Mouse (Mus musculus) MEL (cell line): ENCODE results near the gene Elmsan1. TPM values are rescaled to one million over a fixed set of nuclear protein-coding genes. Genes with fewer than 3 reads are reported as not detected.

Experiments
- DNase-seq: peaks from one replicate; pipeline ENCODE4 v3.0.0; 2011; ENCODE audit warnings: low read depth, low spot score
- H3K27ac ChIP-seq: 2 replicates; pipeline ENCODE4 v1.5.1; 2012; ENCODE audit warnings: low read depth, mild to moderate bottlenecking, control low read depth, low read length, moderate library complexity; ENCODE audit not compliant: control insufficient read depth
- H3K27me3 ChIP-seq, 2 experiments: fragments of 150-350 bp in 1 of 2; sonication (generic) in 1 of 2; 2 replicates each; pipeline ENCODE4 v1.6.1; 2012; ENCODE audit warnings: low read length in 2 of 2, mild to moderate bottlenecking in 2 of 2, improper control_type of control experiment in 1 of 2, moderate library complexity in 1 of 2; ENCODE audit not compliant: insufficient read depth in 2 of 2, control insufficient read depth in 1 of 2
- H3K36me3 ChIP-seq, 2 experiments: 2 replicates each; pipeline ENCODE4 v1.6.1; 2012 to 2014; ENCODE audit warnings: low read length in 2 of 2, improper control_type of control experiment in 1 of 2, inconsistent platforms in 1 of 2, mild to moderate bottlenecking in 1 of 2; ENCODE audit not compliant: insufficient read depth in 2 of 2, control insufficient read depth in 1 of 2
- H3K4me1 ChIP-seq, 2 experiments: fragments of 150-350 bp in 1 of 2; sonication (generic) in 1 of 2; 2 replicates each; pipeline ENCODE4 v1.6.1; 2012; ENCODE audit warnings: low read length in 2 of 2, improper control_type of control experiment in 1 of 2, mild to moderate bottlenecking in 1 of 2; ENCODE audit not compliant: insufficient read depth in 2 of 2, control insufficient read depth in 1 of 2
- H3K4me3 ChIP-seq, 2 experiments: fragments of 150-350 bp in 1 of 2; sonication (generic) in 1 of 2; 2 replicates each; pipeline ENCODE4 v1.5.1; 2012; ENCODE audit warnings: low read depth in 2 of 2, low read length in 2 of 2, mild to moderate bottlenecking in 2 of 2, moderate library complexity in 2 of 2, control low read depth in 1 of 2, improper control_type of control experiment in 1 of 2; ENCODE audit not compliant: control insufficient read depth in 1 of 2, insufficient read depth in 1 of 2
- H3K79me2 ChIP-seq: 2 replicates; pipeline ENCODE4 v1.6.1; 2012; ENCODE audit warnings: mild to moderate bottlenecking, low read length, moderate library complexity; ENCODE audit not compliant: control insufficient read depth, poor library complexity, insufficient read depth
- H3K9ac ChIP-seq: 2 replicates; pipeline ENCODE4 v1.6.1; 2012; ENCODE audit warnings: low read depth, mild to moderate bottlenecking, control low read depth, low read length, moderate library complexity; ENCODE audit not compliant: control insufficient read depth, poor library complexity, severe bottlenecking
- H3K9me3 ChIP-seq: fragments of 150-350 bp; sonication (generic); replicated peaks from 2 replicates; pipeline ENCODE4 v1.6.1; 2012; ENCODE audit warnings: mild to moderate bottlenecking, low read length, improper control_type of control experiment, moderate library complexity; ENCODE audit not compliant: insufficient read depth
- CHD1 ChIP-seq: IDR thresholded peaks from 2 replicates; pipeline ENCODE4 v1.6.1; 2012; ENCODE audit warnings: low read depth, mild to moderate bottlenecking, inconsistent platforms, low read length, improper control_type of control experiment
- CHD2 ChIP-seq: IDR thresholded peaks from 2 replicates; pipeline ENCODE4 v1.6.1; 2011; ENCODE audit warnings: low read length, improper control_type of control experiment
- CTCF ChIP-seq, 3 experiments: IDR thresholded peaks in 2 of 3; conservative IDR thresholded peaks in 1 of 3; 2 replicates each; pipeline ENCODE4 v1.5.1; 2011 to 2012; ENCODE audit warnings: low read length in 3 of 3, low read depth in 2 of 3, mild to moderate bottlenecking in 2 of 3, improper control_type of control experiment in 1 of 3, inconsistent platforms in 1 of 3, mixed read lengths in 1 of 3, moderate library complexity in 1 of 3; ENCODE audit not compliant: control insufficient read depth in 1 of 3, insufficient read depth in 1 of 3, poor library complexity in 1 of 3, severe bottlenecking in 1 of 3
- E2F4 ChIP-seq: IDR thresholded peaks from 2 replicates; pipeline ENCODE4 v1.6.1; 2011; ENCODE audit warnings: low read depth, low read length, improper control_type of control experiment, borderline replicate concordance
- EP300 ChIP-seq, 2 experiments: IDR thresholded peaks; 2 replicates each; pipeline ENCODE4 v1.6.1; 2011; ENCODE audit warnings: improper control_type of control experiment in 2 of 2, low read length in 2 of 2, low read depth in 1 of 2, mild to moderate bottlenecking in 1 of 2
- ETS1 ChIP-seq: IDR thresholded peaks from 2 replicates; pipeline ENCODE4 v1.6.1; 2012; ENCODE audit warnings: low read depth, mild to moderate bottlenecking, inconsistent platforms, low read length, improper control_type of control experiment, moderate library complexity
- GABPA ChIP-seq: IDR thresholded peaks from 2 replicates; pipeline ENCODE4 v1.6.1; 2012; ENCODE audit warnings: low read depth, mild to moderate bottlenecking, inconsistent platforms, low read length, improper control_type of control experiment, moderate library complexity
- HCFC1 ChIP-seq: IDR thresholded peaks from 2 replicates; pipeline ENCODE4 v1.6.1; 2012; ENCODE audit warnings: low read depth, mild to moderate bottlenecking, inconsistent platforms, low read length, improper control_type of control experiment, moderate library complexity
- JUND ChIP-seq: IDR thresholded peaks from 2 replicates; pipeline ENCODE4 v1.6.1; 2011; ENCODE audit warnings: low read depth, mild to moderate bottlenecking, improper control_type of control experiment, low read length
- MAFK ChIP-seq: IDR thresholded peaks from 2 replicates; pipeline ENCODE4 v1.6.1; 2011; ENCODE audit warnings: low read depth, mild to moderate bottlenecking, low read length, improper control_type of control experiment, borderline replicate concordance
- MAX ChIP-seq: IDR thresholded peaks from 2 replicates; pipeline ENCODE4 v1.6.1; 2011; ENCODE audit warnings: low read length, improper control_type of control experiment
- MAZ ChIP-seq: IDR thresholded peaks from 2 replicates; pipeline ENCODE4 v1.6.1; 2012; ENCODE audit warnings: low read depth, mild to moderate bottlenecking, inconsistent platforms, low read length, improper control_type of control experiment
- MEF2A ChIP-seq: IDR thresholded peaks from 2 replicates; pipeline ENCODE4 v1.6.1; 2014; ENCODE audit warnings: low read depth, mild to moderate bottlenecking, inconsistent platforms, low read length, improper control_type of control experiment; ENCODE audit not compliant: poor library complexity, insufficient replicate concordance, severe bottlenecking; ENCODE audit errors: extremely low read depth
- MXI1 ChIP-seq: IDR thresholded peaks from 2 replicates; pipeline ENCODE4 v1.6.1; 2011; ENCODE audit warnings: mild to moderate bottlenecking, low read depth, low read length, improper control_type of control experiment
- MYB ChIP-seq: IDR thresholded peaks from 2 replicates; pipeline ENCODE4 v1.6.1; 2011; ENCODE audit warnings: mild to moderate bottlenecking, low read depth, low read length, improper control_type of control experiment
- MYC ChIP-seq: IDR thresholded peaks from 2 replicates; pipeline ENCODE4 v1.6.1; 2011; ENCODE audit warnings: low read depth, mild to moderate bottlenecking, low read length, improper control_type of control experiment, moderate library complexity
- NRF1 ChIP-seq: IDR thresholded peaks from 2 replicates; pipeline ENCODE4 v1.6.1; 2014; ENCODE audit warnings: low read depth, mild to moderate bottlenecking, inconsistent platforms, low read length, improper control_type of control experiment, moderate library complexity; ENCODE audit not compliant: poor library complexity, insufficient read depth, severe bottlenecking
- POLR2A ChIP-seq, 2 experiments: IDR thresholded peaks; 2 replicates each; pipeline ENCODE4 v1.6.1; 2011 to 2012; ENCODE audit warnings: low read length in 2 of 2, mild to moderate bottlenecking in 2 of 2, control low read depth in 1 of 2, improper control_type of control experiment in 1 of 2, low read depth in 1 of 2, moderate library complexity in 1 of 2; ENCODE audit not compliant: control insufficient read depth in 1 of 2, insufficient read depth in 1 of 2, poor library complexity in 1 of 2
- POLR2AphosphoS2 ChIP-seq: IDR thresholded peaks from 2 replicates; pipeline ENCODE4 v1.6.1; 2011; ENCODE audit warnings: low read length, improper control_type of control experiment
- RAD21 ChIP-seq: IDR thresholded peaks from 2 replicates; pipeline ENCODE4 v1.6.1; 2011; ENCODE audit warnings: mild to moderate bottlenecking, low read depth, low read length, improper control_type of control experiment
- RCOR1 ChIP-seq: IDR thresholded peaks from 2 replicates; pipeline ENCODE4 v1.6.1; 2012; ENCODE audit warnings: low read depth, mild to moderate bottlenecking, inconsistent platforms, low read length, improper control_type of control experiment
- SIN3A ChIP-seq: IDR thresholded peaks from 2 replicates; pipeline ENCODE4 v1.6.1; 2012; ENCODE audit warnings: low read length, improper control_type of control experiment, inconsistent platforms
- SMC3 ChIP-seq: IDR thresholded peaks from 2 replicates; pipeline ENCODE4 v1.6.1; 2011; ENCODE audit warnings: low read depth, low read length, improper control_type of control experiment
- TAL1 ChIP-seq: IDR thresholded peaks from 2 replicates; pipeline ENCODE4 v1.6.1; 2012; ENCODE audit warnings: mild to moderate bottlenecking, inconsistent platforms, low read length, moderate library complexity, mixed read lengths
- TBP ChIP-seq: IDR thresholded peaks from 2 replicates; pipeline ENCODE4 v1.8.0; 2011; ENCODE audit warnings: low read depth, low read length, improper control_type of control experiment
- TCF12 ChIP-seq: IDR thresholded peaks from 2 replicates; pipeline ENCODE4 v1.6.1; 2014; ENCODE audit warnings: low read depth, mild to moderate bottlenecking, inconsistent platforms, low read length, improper control_type of control experiment, moderate library complexity
- UBTF ChIP-seq: IDR thresholded peaks from 2 replicates; pipeline ENCODE4 v1.6.1; 2012; ENCODE audit warnings: low read depth, mild to moderate bottlenecking, inconsistent platforms, low read length, improper control_type of control experiment, moderate library complexity, borderline replicate concordance; ENCODE audit not compliant: insufficient read depth
- USF2 ChIP-seq, 2 experiments: IDR thresholded peaks; 2 replicates each; pipeline ENCODE4 v1.6.1; 2011 to 2012; ENCODE audit warnings: improper control_type of control experiment in 2 of 2, low read length in 2 of 2, borderline replicate concordance in 1 of 2, inconsistent platforms in 1 of 2, low read depth in 1 of 2, mild to moderate bottlenecking in 1 of 2; ENCODE audit not compliant: insufficient read depth in 1 of 2
- ZC3H11A ChIP-seq: IDR thresholded peaks from 2 replicates; pipeline ENCODE4 v1.6.1; 2012; ENCODE audit warnings: low read depth, mild to moderate bottlenecking, inconsistent platforms, low read length, improper control_type of control experiment
- polyA plus RNA-seq, 2 experiments: library from polyadenylated mRNA; stranded (reverse) in 1 of 2; unstranded in 1 of 2; fragments of >175 nt in 1 of 2; fragments of >200 nt in 1 of 2; gene quantifications; 2 replicates each; pipeline versions ENCODE4 v1.2.1 to v1.2.4; 2012; ENCODE audit warnings: low replicate concordance in 2 of 2, low read depth in 1 of 2; ENCODE audit not compliant: insufficient read length in 2 of 2, insufficient read depth in 1 of 2, missing spikeins in 1 of 2
- total RNA-seq: library from RNA; depleted of rRNA; stranded (reverse); fragments of 300-350 nt; gene quantifications from 2 replicates; pipeline ENCODE4 v1.2.3, GENCODE M21; 2012

Elmsan1 gene
- total and polyA plus RNA-seq, 3 experiments, result 7.7 to 25.3 TPM; not detected in 1

- DNase-seq, result peak; percentile 79
Measured at GRCm38 (mm10) chr12:84192741-84193641, 25.7 kb downstream of the Elmsan1 start.

DNA sequence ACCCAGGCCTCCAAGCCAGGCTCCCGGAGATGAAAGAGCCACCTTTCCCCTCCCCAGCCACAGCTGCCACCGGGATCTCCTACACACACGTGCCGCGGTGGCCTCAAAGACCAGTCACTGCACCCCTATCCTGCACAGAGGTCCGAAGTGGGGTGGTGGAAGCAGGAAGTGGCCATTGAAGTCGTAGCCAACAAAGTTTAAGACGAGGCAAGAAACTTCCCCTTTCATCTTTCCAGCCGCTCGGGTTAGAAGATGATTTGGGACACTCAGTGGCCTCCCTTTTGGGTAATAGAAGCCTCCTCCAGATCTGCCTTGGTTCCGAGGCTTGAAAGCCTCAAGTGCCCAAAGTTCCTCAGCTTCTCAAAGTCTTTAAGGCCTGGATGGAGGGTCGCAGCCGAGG is 26.4 kb downstream of the Elmsan1 start:
- Histone ChIP-seq H3K4me1 (peaks cover 9 to 34% of the 10 kb centered on the region in 2 experiments), H3K9me3 (no peaks in the 10 kb centered on the region), H3K27ac (peak overlapping the region; percentile 96), H3K79me2 (peaks cover 75% of the 10 kb centered on the region), H3K27me3 (no peaks in the 10 kb centered on the region), H3K36me3 (peaks cover 1 to 18% of the 10 kb centered on the region in 2 experiments), H3K4me3 (peak overlapping the region; percentile 65 to 77), H3K9ac (peak overlapping the region; percentile 96)
- peak; percentile 73 for DNase-seq
- TF ChIP-seq NRF1 (no peak), ZC3H11A (no peak), EP300 (IDR thresholded peaks at IDR 0.05; ENCODE audit: low read depth in 1 of 2, low read length in 2 of 2) (no peak), RAD21 (no peak), MAZ (no peak), HCFC1 (no peak), POLR2A (IDR thresholded peaks at IDR 0.05; ENCODE audit: control insufficient read depth in 1 of 2, insufficient read depth in 1 of 2, low read depth in 1 of 2, low read length in 2 of 2, poor library complexity in 1 of 2) (no peak), E2F4 (no peak), JUND (no peak), SMC3 (no peak), TCF12 (no peak), GABPA (no peak), TAL1 (no peak), SIN3A (no peak), CHD2 (no peak), TBP (no peak), CTCF (IDR thresholded peaks at IDR 0.05 in 2 of 3, conservative IDR thresholded peaks at IDR 0.05 in 1 of 3; ENCODE audit: control insufficient read depth in 1 of 3, insufficient read depth in 1 of 3, low read depth in 2 of 3, low read length in 3 of 3, poor library complexity in 1 of 3, severe bottlenecking in 1 of 3) (no peak), MAFK (no peak), UBTF (no peak), CHD1 (peak; percentile 89; the same call in 1 of the 2 replicates), MAX (0 out of 2 replicates have a peak, but pooled peaks have one; percentile 45), USF2 (IDR thresholded peaks at IDR 0.05; ENCODE audit: borderline replicate concordance in 1 of 2, insufficient read depth in 1 of 2, low read depth in 1 of 2, low read length in 2 of 2) (no peak), ETS1 (no peak), POLR2AphosphoS2 (no peak)

More at GRCm38 (mm10) chr12:84192741-84193641, 25.7 kb downstream of the Elmsan1 start:
- H3K9me3 ChIP-seq, result no peaks in the 10 kb centered on the region
- peaks cover 9 to 34% of the 10 kb centered on the region in 2 experiments for H3K4me1 ChIP-seq
- H3K27me3 ChIP-seq, result no peaks in the 10 kb centered on the region
- peaks cover 1 to 18% of the 10 kb centered on the region in 2 experiments; a peak in 3 of 4 replicates for H3K36me3 ChIP-seq
- TF ChIP-seq SIN3A (peak; percentile 23; the same call in 1 of the 2 replicates), MXI1 (peak; percentile 49), MEF2A (no peak), MYC (0 out of 2 replicates have a peak, but pooled peaks have one; percentile 13), POLR2A (IDR thresholded peaks at IDR 0.05; ENCODE audit: control insufficient read depth in 1 of 2, insufficient read depth in 1 of 2, low read depth in 1 of 2, low read length in 2 of 2, poor library complexity in 1 of 2) (peak in 1 of 2 experiments; percentile 62; a peak in 3 of 4 replicates), GABPA (no peak), MYB (no peak), CHD1 (0 out of 2 replicates have a peak, but pooled peaks have one; percentile 43), RCOR1 (0 out of 2 replicates have a peak, but pooled peaks have one; percentile 4), MAX (0 out of 2 replicates have a peak, but pooled peaks have one; percentile 24), UBTF (peak; percentile 64; the same call in 1 of the 2 replicates), NRF1 (peak; percentile 64)
- peak overlapping the region; percentile 96 for H3K9ac ChIP-seq
- peaks cover 68% of the 10 kb centered on the region for H3K79me2 ChIP-seq
- H3K4me3 ChIP-seq, result peak overlapping the region; percentile 65 to 77
- H3K27ac ChIP-seq, result peak overlapping the region; percentile 96
